Mouse (Mus musculus) regulatory T cell (primary cell): ENCODE results near the gene Cts7.

Experiments
- in situ Hi-C: fragments of 300-600 bp; cut with MboI, MseI; formaldehyde crosslinking; loops from one replicate; pipeline ENCODE4 v1.15.1; 2025; ENCODE audit warnings: high pct_unique_total_duplicates

Cts7 gene

DNA sequence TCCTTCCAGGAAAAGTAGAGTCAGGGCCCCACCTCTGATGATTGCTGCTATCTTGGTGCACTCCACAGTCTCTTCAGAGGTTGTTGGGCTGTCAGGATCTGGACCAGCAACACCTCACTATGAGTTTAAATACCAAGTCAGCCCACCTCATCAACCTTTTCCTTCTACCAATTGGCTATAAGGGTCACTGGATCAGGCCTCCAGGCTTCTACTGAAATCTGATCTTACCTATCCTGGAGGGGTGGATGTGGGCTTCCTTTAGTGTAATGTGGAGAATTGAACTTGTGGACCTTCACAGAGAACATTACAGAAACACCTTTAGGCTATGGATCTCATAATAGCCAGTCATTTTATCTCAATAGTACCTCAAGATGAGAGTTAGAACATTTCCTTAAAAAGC, at the start of gene Cts7:
Gene Cts7, minus strand, starts transcription at position 101 of the 400 bp plus-strand sequence.
- in situ Hi-C loops = no loop called here
